Mouse (Mus musculus) central nervous system, embryonic 14 days (tissue): Measurements from ENCODE around the gene Stk36. TPM values are rescaled to one million over a fixed set of nuclear protein-coding genes. Genes with fewer than 3 reads are reported as not detected.

Experiments used
- polyA plus RNA-seq: library from polyadenylated mRNA; depleted of rRNA; stranded (reverse); fragments of >200 nt; gene quantifications from 2 replicates; pipeline ENCODE4 v1.2.3, GENCODE M21; 2012; rRNA removed

Gene Stk36
- polyA plus RNA-seq = 23.1 TPM in 2 replicates

DNA sequence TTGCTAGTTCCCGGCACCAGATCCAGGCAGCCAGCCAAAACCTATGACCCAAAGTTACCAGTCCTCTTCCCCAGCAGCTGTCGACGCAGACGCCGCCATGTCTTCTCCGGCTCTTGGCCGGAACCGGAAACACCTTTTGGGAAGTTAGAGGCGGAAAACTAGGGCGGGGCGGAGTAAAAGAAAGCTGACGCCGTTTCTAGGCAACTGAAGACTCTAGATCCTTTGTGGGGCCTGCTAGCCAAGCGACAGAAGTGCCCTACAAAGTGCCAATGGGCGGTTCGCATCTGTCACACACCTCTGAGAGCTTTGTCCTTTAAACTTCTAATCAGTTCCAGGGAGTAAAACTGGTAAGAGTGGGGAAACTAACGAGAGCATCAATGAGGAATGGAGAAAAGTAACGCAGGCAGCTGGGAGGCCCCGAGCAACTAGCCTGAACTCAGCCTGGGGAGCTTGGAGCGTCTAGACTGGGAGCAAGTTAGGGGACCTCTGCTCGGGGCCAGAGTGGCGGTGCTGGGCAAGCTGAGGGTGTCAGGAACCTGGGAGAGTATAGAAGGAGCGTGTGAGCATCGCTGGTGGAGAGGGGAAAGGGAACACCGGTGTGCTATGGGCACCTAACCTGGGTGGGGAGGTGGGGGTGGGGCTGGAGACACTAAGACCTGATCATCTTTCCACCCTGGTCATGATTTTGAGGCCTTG, at the start of gene Stk36, which contains the start of gene Rnf25:
Gene Stk36 (plus strand): TSS at position 179 of the 696 bp plus-strand sequence.
Gene Rnf25 (minus strand): TSS at position 131 of the 696 bp plus-strand sequence.

DNA sequence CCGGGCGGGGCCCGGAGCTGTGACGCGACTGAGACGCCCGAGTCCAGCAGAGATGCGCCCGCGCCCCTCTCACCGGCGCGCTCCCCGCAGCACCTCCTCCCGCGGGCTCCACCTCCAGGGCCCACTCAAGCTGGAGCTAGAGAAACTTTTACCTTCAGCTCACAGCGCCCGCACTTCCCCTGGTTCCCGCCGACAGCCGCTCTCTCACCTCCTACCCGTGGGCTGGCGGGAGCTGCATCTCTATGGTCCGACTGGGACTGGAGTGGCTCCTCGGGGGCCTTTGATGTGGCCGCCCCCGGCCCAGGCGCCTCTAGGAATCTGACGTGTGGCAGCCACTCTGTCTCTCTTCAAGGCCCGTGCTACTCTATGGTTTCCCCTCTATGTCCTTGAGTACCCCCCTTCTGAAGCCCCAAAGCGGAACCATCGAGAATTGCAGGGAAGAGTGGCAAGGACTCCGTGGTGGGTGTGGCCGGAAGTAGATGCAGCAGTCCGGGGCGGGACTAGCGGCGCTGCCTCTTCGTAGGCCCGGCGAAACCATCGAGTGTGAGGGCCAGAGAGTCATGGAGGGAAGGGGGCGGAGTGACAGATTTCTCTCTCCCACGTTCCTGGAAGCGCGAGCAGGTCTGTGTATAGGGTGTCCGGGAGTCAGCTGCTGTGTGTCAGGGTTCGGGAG, 13.3 kb upstream of the Stk36 start, which contains the start of the genes Zfp142 and Bcs1l:
Gene Zfp142 (minus strand): TSS at position 474 of the 673 bp plus-strand sequence.
Gene Bcs1l (plus strand): TSS at position 517 of the 673 bp plus-strand sequence.

DNA sequence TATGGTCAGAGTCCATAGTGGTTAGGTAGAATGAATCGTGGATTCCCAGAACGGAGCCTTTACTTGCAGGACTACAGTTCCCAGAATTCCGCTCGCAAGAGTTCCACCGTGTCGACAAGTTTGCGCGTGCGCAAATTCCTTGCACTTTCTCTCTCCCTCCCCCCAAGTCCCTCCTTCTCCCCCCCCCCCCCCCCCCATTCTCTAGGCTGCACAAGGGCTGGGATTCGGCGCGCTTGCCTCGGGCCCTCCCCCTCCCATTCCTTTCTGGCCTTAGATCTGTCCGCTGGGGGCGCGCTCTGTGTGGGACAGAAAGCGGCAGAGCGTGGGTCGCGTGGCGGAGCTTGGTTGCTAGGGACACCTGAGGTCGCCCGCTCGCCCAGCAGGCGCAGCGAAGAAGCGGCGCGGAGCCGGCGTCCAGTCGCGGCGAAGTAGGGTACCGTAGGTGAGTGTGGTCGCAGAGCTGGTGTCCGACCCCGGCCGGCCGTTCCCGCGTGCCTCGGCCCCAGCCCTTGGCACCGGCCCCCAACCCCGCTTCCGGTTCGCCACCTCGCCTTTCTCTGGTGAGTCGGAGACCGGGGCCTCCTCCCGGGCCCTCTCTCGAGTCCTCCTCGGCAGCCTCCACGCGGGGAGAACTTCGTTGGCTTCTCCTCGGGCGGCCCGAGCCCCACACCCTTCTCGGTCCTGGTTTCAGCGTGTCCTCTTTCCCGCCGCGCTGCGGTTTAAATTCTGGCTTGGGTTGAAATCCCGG, 60.4 kb downstream of the Stk36 start, which contains the start of gene Ttll4:
Gene Ttll4 (plus strand): TSS at position 298 of the 748 bp plus-strand sequence.

Other genes starting within 250 kb of the Stk36 start
- gene Catip, start 239.3 kb upstream of the Stk36 start, polyA plus RNA-seq = 2.4 and 2.7 TPM in 2 replicates
- 4.1 and 4.3 TPM in 2 replicates for gene Slc11a1, start 226.2 kb upstream of the Stk36 start, polyA plus RNA-seq
- 40.5 and 53.6 TPM in 2 replicates for gene Ctdsp1, start 209.9 kb upstream of the Stk36 start, polyA plus RNA-seq
- gene Vil1, start 192.1 kb upstream of the Stk36 start, polyA plus RNA-seq = 0.05 and 0.06 TPM in 2 replicates
- 50.3 and 54.8 TPM in 2 replicates for gene Cnot9, start 95.4 kb upstream of the Stk36 start, polyA plus RNA-seq
- gene Plcd4, start 58.6 kb upstream of the Stk36 start, polyA plus RNA-seq = 2.6 and 3.4 TPM in 2 replicates
- 11.9 and 12.6 TPM in 2 replicates for gene Usp37, start 57.2 kb upstream of the Stk36 start, polyA plus RNA-seq
- 21.8 and 22.3 TPM in 2 replicates for gene Zfp142, start 13.2 kb upstream of the Stk36 start, polyA plus RNA-seq
- gene Bcs1l, start 13.2 kb upstream of the Stk36 start, polyA plus RNA-seq = 27.5 and 28.9 TPM in 2 replicates
- gene Rnf25, start within 50 bp of the Stk36 start, polyA plus RNA-seq = 148 and 159 TPM in 2 replicates
- 33.3 and 38.8 TPM in 2 replicates for gene Ttll4, start 60.3 kb downstream of the Stk36 start, polyA plus RNA-seq
- 2.5 and 4.0 TPM in 2 replicates for gene Cyp27a1, start 112.1 kb downstream of the Stk36 start, polyA plus RNA-seq
- 0.07 and 0.98 TPM in 2 replicates for gene Prkag3, start 147.8 kb downstream of the Stk36 start, polyA plus RNA-seq
- 2.6 and 8.3 TPM in 2 replicates for gene Wnt6, start 170.4 kb downstream of the Stk36 start, polyA plus RNA-seq
- gene Wnt10a, start 190.1 kb downstream of the Stk36 start, polyA plus RNA-seq = 0.34 and 1.1 TPM in 2 replicates